Mouse (Mus musculus) heart, adult 9 months (tissue): ENCODE measurements around the gene Coa7.

Source experiments
- DNase-seq, 2 experiments: peaks; one replicate each; pipeline ENCODE4 v3.0.0; 2022; ENCODE audit warnings: low spot score in 2 of 2

Gene Coa7

GRCm38 (mm10) chr4:108327730-108328484, at the start of gene Coa7:
Gene Coa7, plus strand, starts transcription at chr4:108328140.
- peak; percentile 94 to 97 for DNase-seq

- DNase-seq, result peak in 1 of 2 experiments; percentile 23
These were observed 27.7 kb upstream of the Coa7 start for GRCm38 (mm10) chr4:108300266-108300665.

- peak; percentile 82 to 84 for DNase-seq
These were observed 27.1 kb upstream of the Coa7 start, which contains the start of gene Zyg11b for GRCm38 (mm10) chr4:108300670-108301373. Gene Zyg11b, minus strand, starts transcription at chr4:108301096.

GRCm38 (mm10) chr4:108302296-108302890, 25.5 kb upstream of the Coa7 start:
- DNase-seq, result no peak

GRCm38 (mm10) chr4:108310706-108311105, 17.2 kb upstream of the Coa7 start:
- no peak for DNase-seq

- no peak for DNase-seq
These were observed 13.9 kb upstream of the Coa7 start for GRCm38 (mm10) chr4:108314041-108314440.

- no peak for DNase-seq
These were observed 10.0 kb upstream of the Coa7 start for GRCm38 (mm10) chr4:108317656-108318605.

GRCm38 (mm10) chr4:108318649-108319615, 9.0 kb upstream of the Coa7 start:
- DNase-seq, result no peak

GRCm38 (mm10) chr4:108319747-108320146, 8.2 kb upstream of the Coa7 start:
- DNase-seq, result no peak

- DNase-seq, result no peak
These were observed 7.1 kb upstream of the Coa7 start for GRCm38 (mm10) chr4:108320627-108321380.

GRCm38 (mm10) chr4:108323588-108323987, 4.4 kb upstream of the Coa7 start:
- no peak for DNase-seq

GRCm38 (mm10) chr4:108327071-108327579, 815 bp upstream of the Coa7 start:
- peak; percentile 41 to 50 for DNase-seq

GRCm38 (mm10) chr4:108329840-108330239, 1.9 kb downstream of the Coa7 start:
- DNase-seq, result no peak

- DNase-seq, result no peak
These were observed 4.1 kb downstream of the Coa7 start for GRCm38 (mm10) chr4:108332041-108332440.

- DNase-seq, result no peak
These were observed 7.5 kb downstream of the Coa7 start for GRCm38 (mm10) chr4:108335413-108335812.

GRCm38 (mm10) chr4:108336765-108337164, 8.8 kb downstream of the Coa7 start:
- no peak for DNase-seq

- no peak for DNase-seq
These were observed 9.9 kb downstream of the Coa7 start for GRCm38 (mm10) chr4:108337817-108338216.

- no peak for DNase-seq
These were observed 10.4 kb downstream of the Coa7 start for GRCm38 (mm10) chr4:108338321-108338733.

GRCm38 (mm10) chr4:108338811-108339210, 10.9 kb downstream of the Coa7 start:
- no peak for DNase-seq
